Mouse (Mus musculus): Measurements from ENCODE around the gene Slc16a11. TPM values are rescaled to one million over a fixed set of nuclear protein-coding genes. Genes with fewer than 3 reads are reported as not detected.

Slc16a11 gene
- polyA plus RNA-seq, 1 experiment from 2014 or later = 1.5 TPM

DNA sequence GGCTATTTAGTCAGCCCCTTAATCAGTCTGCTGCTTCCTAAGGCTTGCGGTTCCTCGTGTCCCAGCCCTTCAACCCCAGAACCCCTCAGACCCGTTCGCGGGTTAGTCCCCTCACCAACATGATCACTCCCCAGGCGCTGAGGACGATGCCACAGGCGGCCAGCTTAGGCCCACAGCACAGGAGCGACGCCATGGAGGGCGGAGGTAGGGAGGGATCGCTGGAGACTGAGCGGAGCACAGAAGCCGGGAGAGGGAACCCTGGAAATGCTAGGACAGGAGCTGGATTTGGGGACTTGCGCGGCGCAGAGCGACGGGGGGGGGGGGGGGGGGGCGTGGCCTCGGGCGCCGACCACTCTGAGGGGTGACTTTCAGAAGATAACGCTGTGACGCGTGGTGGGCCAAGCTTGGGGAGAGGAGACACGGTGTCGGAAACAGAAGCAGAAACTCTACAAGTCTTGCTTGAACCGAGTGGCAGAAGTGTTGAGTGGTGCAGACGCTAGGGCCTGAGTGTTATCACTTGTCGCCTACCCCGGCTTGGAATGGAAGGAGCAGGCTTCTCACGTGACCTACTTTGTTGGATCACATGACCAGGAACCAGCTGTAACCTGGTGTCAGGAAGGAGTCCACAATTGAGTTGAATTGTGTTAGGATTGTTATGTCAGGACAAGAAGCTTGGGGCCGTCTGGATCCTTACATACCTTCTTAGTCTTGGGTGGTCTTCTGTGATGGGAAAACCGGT lies 27.2 kb downstream of the Slc16a11 start, which contains the start of the genes Gm21988 and Rnasek:
Gene Gm21988, minus strand, starts transcription at position 290 of the 739 bp plus-strand sequence.
Gene Rnasek, minus strand, starts transcription at position 302 of the 739 bp plus-strand sequence.
- H3K27ac ChIP-seq = peak within 1 kb of the TSS; percentile 92
- H3K9ac ChIP-seq = peak within 1 kb of the TSS; percentile 85
- H3K4me2 ChIP-seq = peak within 1 kb of the TSS; percentile 88
- no peaks in the 10 kb centered on the region for H3K27me3 ChIP-seq
- under 1% methylated on average over 30 of the region's 35 CpGs for WGBS
- peak within 1 kb of the TSS; percentile 82 for H3K4me3 ChIP-seq
- peaks cover 33% of the 10 kb centered on the region for H3K4me1 ChIP-seq
- ATAC-seq (ENCODE audit: insufficient number of reproducible peaks, low FRiP score, low TSS enrichment, low read depth) = peak; percentile 33
- no peaks in the 10 kb centered on the region for H3K9me3 ChIP-seq
- H3K36me3 ChIP-seq = peaks cover 13% of the 10 kb centered on the region

DNA sequence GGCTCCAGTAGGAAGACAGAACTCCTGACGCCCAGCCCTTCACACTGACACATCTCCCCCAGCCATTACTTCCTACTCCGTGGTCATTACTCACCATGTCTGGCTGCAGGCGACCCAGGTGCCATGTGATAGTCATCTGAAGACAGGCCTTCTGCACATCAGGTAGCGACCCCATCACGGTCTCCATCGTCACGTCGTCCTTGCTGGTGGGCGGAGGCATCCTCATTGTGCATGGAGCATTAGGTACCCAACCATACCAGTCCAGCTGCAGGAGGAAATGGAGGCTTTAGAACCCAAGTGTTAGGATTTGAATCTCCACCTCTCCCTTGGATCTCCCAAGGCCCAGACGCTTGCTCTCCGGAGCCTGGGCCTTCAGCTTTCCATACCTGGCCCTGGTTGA lies 30.0 kb downstream of the Slc16a11 start:
- Histone ChIP-seq H3K4me2 (no peak overlapping the region), H3K9ac (no peak overlapping the region), H3K4me3 (no peak overlapping the region), H3K9me3 (no peaks in the 10 kb centered on the region), H3K36me3 (no peaks in the 10 kb centered on the region), H3K27ac (no peak overlapping the region), H3K4me1 (peaks cover 13% of the 10 kb centered on the region), H3K27me3 (0 out of 2 replicates have a peak, but pooled peaks cover 9% of the 10 kb centered on the region)
- ATAC-seq (ENCODE audit: insufficient number of reproducible peaks, low FRiP score, low TSS enrichment, low read depth) = no peak
- 66% methylated on average over 11 of the region's 11 CpGs for WGBS

DNA sequence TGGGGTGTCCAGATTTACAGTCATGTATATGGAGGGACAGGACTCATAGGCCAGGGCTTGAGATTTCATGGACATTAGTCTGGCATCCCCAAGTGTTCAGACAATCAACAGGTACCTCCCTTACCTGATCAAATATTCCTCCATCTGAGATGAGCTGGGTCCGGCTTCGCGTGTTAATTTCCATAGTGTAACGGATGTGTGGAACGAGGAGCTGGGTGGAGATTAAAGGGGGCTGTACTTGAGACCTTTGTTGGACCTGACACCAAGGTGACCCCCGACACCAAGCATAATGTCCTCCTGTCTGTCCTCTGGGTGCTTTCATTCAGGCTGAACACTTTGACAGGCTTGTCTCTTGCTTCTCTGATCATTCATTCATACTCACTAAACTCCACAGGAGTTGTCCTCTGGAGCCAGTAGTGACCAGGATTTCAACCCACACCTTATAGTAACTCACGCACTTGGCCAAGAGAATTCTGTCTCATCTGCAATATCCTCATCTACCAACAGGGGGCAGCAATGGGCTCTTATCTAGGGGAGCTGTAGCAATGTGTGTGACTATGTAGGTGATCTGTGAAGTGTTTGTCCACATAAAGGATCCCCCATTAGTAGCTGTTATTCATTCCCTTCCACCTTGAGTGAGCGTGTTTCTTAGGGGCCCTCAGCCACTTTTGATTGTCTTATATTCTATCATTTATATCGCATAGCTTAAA lies 34.7 kb downstream of the Slc16a11 start:
- Histone ChIP-seq H3K9me3 (no peaks in the 10 kb centered on the region), H3K4me1 (no peaks in the 10 kb centered on the region), H3K9ac (no peak overlapping the region), H3K4me2 (no peak overlapping the region), H3K4me3 (no peak overlapping the region), H3K36me3 (no peaks in the 10 kb centered on the region), H3K27ac (no peak overlapping the region), H3K27me3 (peaks cover 37% of the 10 kb centered on the region)
- WGBS = 49% methylated on average over 9 of the region's 9 CpGs
- ATAC-seq (ENCODE audit: insufficient number of reproducible peaks, low FRiP score, low TSS enrichment, low read depth) = no peak

DNA sequence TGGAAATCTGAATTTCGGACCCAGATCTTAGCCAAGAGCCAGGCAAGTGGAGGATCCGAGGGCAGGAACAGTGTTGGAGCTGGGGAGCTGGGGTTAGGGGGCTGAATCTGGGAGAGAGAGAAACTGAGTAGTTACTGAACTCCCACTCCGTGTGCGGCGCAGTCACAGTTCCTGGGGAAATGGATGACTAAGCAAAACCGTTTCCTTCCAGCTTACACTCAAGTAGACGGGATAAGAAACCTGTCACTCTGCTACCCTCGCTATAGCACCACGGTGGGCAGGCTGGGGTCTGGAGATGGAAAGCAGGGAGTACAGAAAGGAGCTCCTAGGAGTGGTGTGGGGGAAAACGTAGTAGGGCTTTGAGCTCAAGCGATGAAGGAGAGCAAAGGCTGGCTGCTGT lies 37.6 kb downstream of the Slc16a11 start:
- Histone ChIP-seq H3K36me3 (no peaks in the 10 kb centered on the region), H3K9me3 (no peaks in the 10 kb centered on the region), H3K9ac (no peak overlapping the region), H3K4me3 (no peak overlapping the region), H3K4me1 (peaks cover 12% of the 10 kb centered on the region), H3K27me3 (peaks cover 65% of the 10 kb centered on the region), H3K4me2 (no peak overlapping the region), H3K27ac (no peak overlapping the region)
- ATAC-seq (ENCODE audit: insufficient number of reproducible peaks, low FRiP score, low TSS enrichment, low read depth) = no peak
- 69% methylated on average over 11 of the region's 11 CpGs for WGBS

DNA sequence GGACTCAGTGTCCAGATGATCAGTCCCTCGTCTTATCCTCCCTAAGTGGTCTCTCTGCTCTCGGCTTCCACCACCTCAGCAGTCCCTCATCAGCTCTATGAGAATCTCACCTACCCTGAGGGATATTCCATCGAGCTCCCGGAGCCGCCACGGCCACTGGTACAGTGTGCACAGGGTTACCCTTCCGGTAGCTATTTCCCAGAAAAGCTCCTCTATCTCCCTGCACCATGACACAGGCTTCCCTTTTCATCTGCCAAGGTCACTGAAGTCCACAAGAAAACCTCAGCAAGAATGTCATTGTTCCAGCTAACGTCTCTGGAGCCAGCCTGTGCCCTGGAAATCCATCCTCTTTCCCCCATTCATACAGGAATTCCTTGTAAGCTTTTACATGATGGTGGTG lies 39.3 kb downstream of the Slc16a11 start:
- peaks cover 66% of the 10 kb centered on the region for H3K27me3 ChIP-seq
- H3K36me3 ChIP-seq = no peaks in the 10 kb centered on the region
- 81% methylated on average over 8 of the region's 8 CpGs for WGBS
- H3K9me3 ChIP-seq = no peaks in the 10 kb centered on the region
- H3K4me1 ChIP-seq = peaks cover 17% of the 10 kb centered on the region
- no peak overlapping the region for H3K27ac ChIP-seq
- H3K4me2 ChIP-seq = no peak overlapping the region
- no peak for ATAC-seq (ENCODE audit: insufficient number of reproducible peaks, low FRiP score, low TSS enrichment, low read depth)
- no peak overlapping the region for H3K4me3 ChIP-seq
- H3K9ac ChIP-seq = no peak overlapping the region

DNA sequence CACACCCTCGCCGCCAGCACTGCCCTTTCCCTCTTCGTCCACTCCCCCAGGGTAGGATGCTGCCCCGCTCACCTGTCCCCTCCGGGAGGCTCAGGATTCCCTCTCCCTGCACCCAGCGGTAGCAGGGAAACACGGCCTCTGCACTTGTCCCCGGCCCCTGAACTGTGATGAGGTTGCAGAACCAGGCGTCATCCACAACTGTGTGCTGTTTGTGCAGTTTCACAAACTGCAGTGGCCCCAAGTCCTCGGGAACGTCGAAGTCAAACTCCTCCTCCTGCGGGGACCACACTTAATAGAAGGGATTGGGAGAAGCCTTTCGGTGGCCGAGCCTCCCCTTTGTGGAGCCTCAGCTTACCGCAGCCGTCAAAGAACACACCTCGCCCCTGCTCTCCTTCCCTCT lies 41.8 kb downstream of the Slc16a11 start:
- WGBS = 3% methylated on average over 18 of the region's 18 CpGs
- Histone ChIP-seq H3K27ac (0 out of 2 replicates have a peak overlapping the region, but pooled peaks have one; percentile 7), H3K36me3 (no peaks in the 10 kb centered on the region), H3K4me3 (peak overlapping the region; percentile 39), H3K4me1 (peaks cover 17% of the 10 kb centered on the region), H3K9me3 (no peaks in the 10 kb centered on the region), H3K9ac (no peak overlapping the region), H3K27me3 (peaks cover 61% of the 10 kb centered on the region), H3K4me2 (peak overlapping the region; percentile 59)
- ATAC-seq (ENCODE audit: insufficient number of reproducible peaks, low FRiP score, low TSS enrichment, low read depth) = no peak

DNA sequence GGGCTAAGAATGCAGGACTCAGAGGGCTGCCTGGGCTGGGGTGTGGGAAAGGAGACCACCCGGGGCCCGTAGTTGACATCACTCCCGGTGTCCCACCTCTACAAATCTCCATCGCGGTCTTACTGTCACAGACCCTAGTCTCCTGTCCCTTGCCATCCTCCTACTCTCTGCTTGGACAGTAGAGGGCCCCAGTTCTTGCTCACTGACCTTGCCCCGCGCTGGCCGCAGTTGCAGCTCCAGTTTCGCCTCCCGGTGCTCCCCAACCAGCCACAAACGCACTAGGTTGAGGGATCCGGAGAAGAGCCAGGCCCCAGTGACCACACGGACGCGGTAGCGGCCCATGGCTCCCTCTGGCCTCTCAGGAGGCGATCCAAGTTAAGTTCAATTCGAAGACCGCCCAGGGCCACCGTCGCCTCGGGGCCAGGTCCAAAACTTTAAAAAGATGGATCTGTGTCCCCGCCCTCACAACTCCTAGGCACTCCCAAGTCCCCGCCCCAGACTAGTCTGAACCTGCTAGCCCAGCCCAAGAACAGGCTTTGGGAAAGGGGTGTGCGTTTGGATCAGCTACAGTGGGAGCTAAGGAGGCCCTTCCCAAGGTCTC lies 42.5 kb downstream of the Slc16a11 start, which contains the start of gene Alox12:
Gene Alox12, minus strand, starts transcription at position 423 of the 601 bp plus-strand sequence.
- Histone ChIP-seq H3K36me3 (no peaks in the 10 kb centered on the region), H3K4me3 (peak within 1 kb of the TSS; percentile 39), H3K4me2 (peak within 1 kb of the TSS; percentile 59), H3K4me1 (peaks cover 17% of the 10 kb centered on the region), H3K27ac (peak within 1 kb of the TSS; percentile 38; the same call in 1 of the 2 replicates), H3K9me3 (no peaks in the 10 kb centered on the region), H3K9ac (no peak within 1 kb of the TSS), H3K27me3 (peaks cover 61% of the 10 kb centered on the region)
- peak; percentile 62; the same call in 1 of the 2 replicates for ATAC-seq (ENCODE audit: insufficient number of reproducible peaks, low FRiP score, low TSS enrichment, low read depth)
- 3% methylated on average over 25 of the region's 25 CpGs for WGBS

DNA sequence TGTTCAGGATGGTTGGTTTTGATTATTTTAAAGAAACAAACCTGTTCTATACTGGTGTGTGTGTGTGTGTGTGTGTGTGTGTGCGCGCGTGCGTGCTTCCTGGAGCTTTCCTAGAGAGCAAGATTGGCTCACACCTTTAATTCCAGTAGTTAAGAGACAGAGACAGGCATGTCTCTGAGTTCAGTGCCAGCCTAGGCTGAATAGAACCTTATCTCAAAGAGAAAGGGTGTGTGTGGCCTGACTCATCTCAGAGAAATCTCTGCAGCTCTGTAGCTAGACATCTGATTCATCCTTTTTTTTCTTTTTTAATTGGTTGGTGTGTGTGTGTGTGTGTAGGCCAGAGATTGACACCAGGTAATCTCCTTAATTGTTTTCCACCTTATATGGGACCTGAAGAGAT lies 46.5 kb downstream of the Slc16a11 start:
- Histone ChIP-seq H3K4me2 (no peak overlapping the region), H3K4me1 (peaks cover 15% of the 10 kb centered on the region), H3K9me3 (no peaks in the 10 kb centered on the region), H3K4me3 (no peak overlapping the region), H3K27ac (no peak overlapping the region), H3K36me3 (no peaks in the 10 kb centered on the region), H3K27me3 (peaks cover 24% of the 10 kb centered on the region), H3K9ac (no peak overlapping the region)
- whole genome bisulfite sequencing = 92% methylated on average over 4 of the region's 4 CpGs
- no peak for ATAC-seq (ENCODE audit: insufficient number of reproducible peaks, low FRiP score, low TSS enrichment, low read depth)

DNA sequence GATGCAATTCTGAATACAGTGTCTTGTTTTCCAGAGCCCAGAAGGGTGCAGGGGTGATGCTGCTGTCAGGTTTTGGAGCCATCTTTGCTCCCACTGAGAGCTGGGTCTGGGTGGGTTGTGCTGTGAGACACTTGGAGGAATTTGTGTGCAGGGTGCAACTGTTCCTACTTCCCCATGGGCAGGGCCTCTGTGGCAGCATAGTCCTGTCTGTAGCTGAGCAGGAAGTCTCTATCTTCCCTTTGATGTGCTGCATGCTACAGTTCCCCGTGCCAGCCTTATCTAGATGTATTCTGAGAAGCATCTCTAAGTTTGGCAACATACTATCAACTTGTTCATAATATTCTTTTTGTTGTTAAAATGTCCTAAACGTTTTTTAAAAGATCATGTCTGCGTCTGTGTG lies 52.7 kb downstream of the Slc16a11 start:
- H3K4me1 ChIP-seq = peaks cover 18% of the 10 kb centered on the region
- no peaks in the 10 kb centered on the region for H3K27me3 ChIP-seq
- H3K4me3 ChIP-seq = no peak overlapping the region
- H3K36me3 ChIP-seq = no peaks in the 10 kb centered on the region
- WGBS = 42% methylated on average over 3 of the region's 3 CpGs
- H3K27ac ChIP-seq = peak overlapping the region; percentile 79
- H3K9me3 ChIP-seq = no peaks in the 10 kb centered on the region
- H3K4me2 ChIP-seq = no peak overlapping the region
- no peak for ATAC-seq (ENCODE audit: insufficient number of reproducible peaks, low FRiP score, low TSS enrichment, low read depth)
- no peak overlapping the region for H3K9ac ChIP-seq

DNA sequence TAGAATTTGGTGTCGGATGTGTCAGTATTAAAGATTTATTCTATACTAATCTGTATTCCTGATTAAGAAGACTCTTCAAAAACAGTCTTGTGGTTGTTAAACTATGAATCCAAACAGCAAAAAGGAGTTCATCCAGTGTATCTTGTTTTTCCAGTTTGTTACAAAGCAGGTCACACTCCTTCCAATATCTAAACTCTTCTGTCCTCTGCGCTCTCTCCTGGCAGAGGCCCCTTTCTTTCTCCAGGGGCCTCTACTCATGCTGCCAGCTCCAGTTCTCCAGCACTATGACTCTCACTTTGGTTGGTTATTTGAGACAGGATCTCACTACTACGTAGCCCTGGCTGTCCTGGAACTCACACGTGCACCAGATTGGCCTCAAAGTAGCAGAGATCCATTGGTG lies 53.3 kb downstream of the Slc16a11 start:
- peak; percentile 52; the same call in 1 of the 2 replicates for ATAC-seq (ENCODE audit: insufficient number of reproducible peaks, low FRiP score, low TSS enrichment, low read depth)
- Histone ChIP-seq H3K4me3 (no peak overlapping the region), H3K27ac (peak overlapping the region; percentile 79), H3K9me3 (no peaks in the 10 kb centered on the region), H3K36me3 (no peaks in the 10 kb centered on the region), H3K4me2 (no peak overlapping the region), H3K4me1 (peaks cover 18% of the 10 kb centered on the region), H3K27me3 (no peaks in the 10 kb centered on the region), H3K9ac (no peak overlapping the region)
- WGBS = 55% methylated on average over 4 of the region's 4 CpGs

Data from limb, embryonic 15.5 days (tissue).